Mouse (Mus musculus): ENCODE results near the gene Gpr63. TPM values are rescaled to one million over a fixed set of nuclear protein-coding genes. Genes with fewer than 3 reads are reported as not detected.

Gpr63 gene
- total and polyA plus RNA-seq, 3 experiments, result not detected

DNA sequence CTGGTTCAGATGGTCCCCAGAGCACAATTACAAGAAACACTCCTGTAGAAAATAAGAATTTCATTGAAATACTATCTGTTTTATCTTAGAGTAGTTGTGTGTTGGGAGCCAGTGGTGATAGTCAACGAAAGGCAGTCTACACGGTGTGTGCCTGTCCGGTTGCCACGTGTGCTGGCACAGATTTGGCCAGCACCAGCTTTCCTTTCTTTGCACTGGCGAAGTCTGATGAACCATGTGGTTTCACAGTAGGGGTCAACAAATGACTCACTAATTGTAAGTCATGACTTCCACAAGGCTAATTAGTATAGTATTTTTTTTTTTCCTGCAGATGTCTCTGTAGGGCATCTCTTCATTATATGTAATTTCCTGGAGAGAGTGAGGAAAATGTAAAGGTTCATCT is 45.6 kb downstream of the Gpr63 start:
- TF ChIP-seq ZMIZ1 (IDR thresholded peaks at IDR 0.05; ENCODE audit: low read depth, low read length) (no peak), MEF2A (IDR thresholded peaks at IDR 0.05; ENCODE audit: borderline replicate concordance, low read depth, low read length) (no peak), ETS1 (conservative IDR thresholded peaks at IDR 0.05; ENCODE audit: low read depth, low read length) (no peak), CHD1 (IDR thresholded peaks at IDR 0.05; ENCODE audit: low read depth, low read length) (no peak), EP300 (IDR thresholded peaks at IDR 0.05; ENCODE audit: low read length) (no peak), TCF12 (IDR thresholded peaks at IDR 0.05; ENCODE audit: low read depth, low read length) (no peak)
- Histone ChIP-seq H3K27ac (ENCODE audit: insufficient read depth, low read depth) (no peak overlapping the region), H3K4me3 (replicated peaks in 1 of 3; ENCODE audit: low read depth in 2 of 3, low read length in 2 of 3, poor library complexity in 1 of 3) (no peak overlapping the region), H3K4me2 (ENCODE audit: insufficient read depth, low read depth, poor library complexity, severe bottlenecking) (no peak overlapping the region), H3K27me3 (replicated peaks) (no peaks in the 10 kb centered on the region), H3K79me2 (replicated peaks; ENCODE audit: control insufficient read depth, extremely low read depth, insufficient read depth, poor library complexity, severe bottlenecking) (no peaks in the 10 kb centered on the region), H3K36me3 (replicated peaks in 1 of 2; ENCODE audit: control insufficient read depth in 1 of 2, insufficient read depth in 1 of 2, low read length in 1 of 2) (no peaks in the 10 kb centered on the region), H3K9me3 (replicated peaks; ENCODE audit: low read length) (no peaks in the 10 kb centered on the region), H3K9ac (ENCODE audit: insufficient read depth, low read depth) (no peak overlapping the region), H3K4me1 (ENCODE audit: control insufficient read depth in 1 of 2, insufficient read depth in 2 of 2) (no peaks in the 10 kb centered on the region)
- in situ Hi-C loops (cut with MboI; ENCODE audit: low pct_ligation_motif_present, low pct_unique_long_range_greater_than_20kb, low sequenced_read_pairs) (no loop called here), dilution Hi-C loops (cut with MboI; ENCODE audit: extremely low pct_ligation_motif_present, extremely low pct_unique_long_range_greater_than_20kb, low sequenced_read_pairs) (no loop called here)
- no peak for DNase-seq (ENCODE audit: extremely low read depth)

DNA sequence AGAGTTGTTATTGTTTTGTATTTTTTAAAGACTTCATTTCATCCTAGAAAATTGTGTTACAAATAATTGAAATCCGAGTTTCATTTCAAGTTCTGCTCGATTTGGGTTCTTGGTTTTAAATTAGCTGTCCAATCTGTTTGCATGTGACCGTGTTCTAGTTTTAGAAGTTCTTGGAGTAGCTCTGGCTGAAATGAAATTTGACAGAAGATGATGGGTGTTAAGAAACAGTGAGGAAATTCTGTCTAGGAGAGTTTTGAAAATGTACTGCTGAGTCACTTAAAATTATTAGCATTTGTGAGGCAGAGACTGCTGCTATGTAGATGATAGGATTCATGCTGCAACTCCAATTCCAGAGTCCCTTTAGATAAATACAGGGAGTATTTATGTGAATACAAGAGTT is 46.5 kb downstream of the Gpr63 start:
- dilution Hi-C loops (cut with MboI; ENCODE audit: extremely low pct_ligation_motif_present, extremely low pct_unique_long_range_greater_than_20kb, low sequenced_read_pairs), result no loop called here
- Histone ChIP-seq H3K4me2 (ENCODE audit: insufficient read depth, low read depth, poor library complexity, severe bottlenecking) (no peak overlapping the region), H3K4me1 (ENCODE audit: control insufficient read depth in 1 of 2, insufficient read depth in 2 of 2) (no peaks in the 10 kb centered on the region), H3K36me3 (replicated peaks in 1 of 2; ENCODE audit: control insufficient read depth in 1 of 2, insufficient read depth in 1 of 2, low read length in 1 of 2) (no peaks in the 10 kb centered on the region), H3K9me3 (replicated peaks; ENCODE audit: low read length) (no peaks in the 10 kb centered on the region), H3K4me3 (replicated peaks in 1 of 3; ENCODE audit: low read depth in 2 of 3, low read length in 2 of 3, poor library complexity in 1 of 3) (no peak overlapping the region), H3K27me3 (replicated peaks) (no peaks in the 10 kb centered on the region), H3K79me2 (replicated peaks; ENCODE audit: control insufficient read depth, extremely low read depth, insufficient read depth, poor library complexity, severe bottlenecking) (no peaks in the 10 kb centered on the region), H3K9ac (ENCODE audit: insufficient read depth, low read depth) (no peak overlapping the region), H3K27ac (ENCODE audit: insufficient read depth, low read depth) (no peak overlapping the region)
- no peak for DNase-seq (ENCODE audit: extremely low read depth)
- in situ Hi-C loops (cut with MboI; ENCODE audit: low pct_ligation_motif_present, low pct_unique_long_range_greater_than_20kb, low sequenced_read_pairs), result no loop called here
- TF ChIP-seq MXI1 (IDR thresholded peaks at IDR 0.05; ENCODE audit: low read depth, low read length) (no peak), MAZ (IDR thresholded peaks at IDR 0.05; ENCODE audit: low read depth, low read length) (no peak), USF2 (conservative IDR thresholded peaks at IDR 0.05; ENCODE audit: low read depth, low read length) (no peak), BHLHE40 (IDR thresholded peaks at IDR 0.05; ENCODE audit: low read depth, low read length) (no peak), POLR2A (IDR thresholded peaks at IDR 0.05; ENCODE audit: low read depth, low read length) (no peak), KAT2A (IDR thresholded peaks at IDR 0.05; ENCODE audit: insufficient replicate concordance, low read length) (no peak), RCOR1 (conservative IDR thresholded peaks at IDR 0.05; ENCODE audit: low read depth, low read length) (no peak), TCF12 (IDR thresholded peaks at IDR 0.05; ENCODE audit: low read depth, low read length) (no peak), ELF1 (IDR thresholded peaks at IDR 0.05; ENCODE audit: low read depth, low read length) (no peak), E2F4 (IDR thresholded peaks at IDR 0.05; ENCODE audit: insufficient replicate concordance, low read depth, low read length) (no peak)

Measured in CH12.LX (cell line).